ENCODE assay signal across 29 mouse cellular contexts in the genomic region with DNA sequence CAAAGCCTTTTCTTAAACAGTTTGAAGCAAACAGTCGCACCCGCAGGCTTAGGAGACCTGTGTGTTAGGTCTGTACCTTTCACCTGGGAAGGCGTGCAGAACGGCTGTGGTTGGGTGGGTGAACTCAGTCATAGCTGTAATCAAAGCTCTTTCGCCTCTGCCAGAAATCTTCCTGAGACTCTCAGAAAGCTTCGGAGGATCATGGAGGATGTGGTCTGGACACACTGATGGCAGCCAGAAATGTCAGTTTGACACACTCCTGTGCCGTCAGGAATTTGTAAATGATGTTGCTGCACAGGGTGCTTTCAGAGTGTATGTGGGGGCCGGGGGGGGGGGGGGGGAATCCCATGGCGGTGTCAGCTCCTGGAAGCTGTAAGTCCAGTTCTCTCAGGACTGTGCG. TPM values are rescaled to one million over a fixed set of nuclear protein-coding genes. Genes with fewer than 3 reads are reported as not detected.
DNase-seq lines count a peak whose midpoint lies in the region; ATAC-seq and TF ChIP-seq lines count a peak whose summit lies in the region.
"Had no signal": no experiment of that assay in that cellular context is flagged by ENCODE, and none has a peak within 500 bp of the region (broad histone marks: within the 10 kb centered on the region; RNA-seq: fewer than 3 reads in every experiment).

No protein-coding gene starts in this region.

- H3K4me2 ChIP-seq in intestine, embryonic 14.5 days (ENCODE audit: low read length), result peak overlapping the region; percentile 29; the same call in 1 of the 2 replicates
- no peak overlapping the region for H3K4me2 ChIP-seq in intestine, postnatal 0 days (replicated peaks; ENCODE audit: low read depth)
- no peak overlapping the region for H3K4me2 ChIP-seq in embryonic facial prominence, embryonic 13.5 days
- H3K4me2 ChIP-seq in embryonic facial prominence, embryonic 14.5 days (ENCODE audit: low read depth, low read length), result no peak overlapping the region
- no peak overlapping the region for H3K4me2 ChIP-seq in stomach, embryonic 15.5 days
- H3K4me2 ChIP-seq: forebrain, embryonic 12.5 days; hindbrain, embryonic 14.5 days; limb, embryonic 15.5 days; liver, embryonic 13.5 days had no signal

- H3K9me3 ChIP-seq in intestine, embryonic 14.5 days (ENCODE audit: control insufficient read depth, low read length), result no peaks in the 10 kb centered on the region
- no peaks in the 10 kb centered on the region for H3K9me3 ChIP-seq in intestine, postnatal 0 days (ENCODE audit: control insufficient read depth)
- H3K9me3 ChIP-seq in embryonic facial prominence, embryonic 13.5 days, result no peaks in the 10 kb centered on the region
- H3K9me3 ChIP-seq in embryonic facial prominence, embryonic 14.5 days (ENCODE audit: control insufficient read depth, low read length), result no peaks in the 10 kb centered on the region
- no peaks in the 10 kb centered on the region for H3K9me3 ChIP-seq in stomach, embryonic 15.5 days
- H3K9me3 ChIP-seq: forebrain, embryonic 12.5 days; limb, embryonic 10.5 days; limb, embryonic 15.5 days; liver, embryonic 13.5 days had no signal

- H3K36me3 ChIP-seq in intestine, embryonic 14.5 days (ENCODE audit: control insufficient read depth, insufficient read depth, low read length), result no peaks in the 10 kb centered on the region
- H3K36me3 ChIP-seq in intestine, postnatal 0 days (ENCODE audit: control insufficient read depth, insufficient read depth), result no peaks in the 10 kb centered on the region
- 0 out of 2 replicates have a peak, but pooled peaks cover 7% of the 10 kb centered on the region for H3K36me3 ChIP-seq in embryonic facial prominence, embryonic 13.5 days
- no peaks in the 10 kb centered on the region for H3K36me3 ChIP-seq in embryonic facial prominence, embryonic 14.5 days (ENCODE audit: control insufficient read depth, insufficient read depth, low read length)
- no peaks in the 10 kb centered on the region for H3K36me3 ChIP-seq in stomach, embryonic 15.5 days
- H3K36me3 ChIP-seq: forebrain, embryonic 12.5 days; limb, embryonic 10.5 days; limb, embryonic 15.5 days; liver, embryonic 13.5 days had no signal

- no peak overlapping the region for H3K9ac ChIP-seq in intestine, embryonic 14.5 days (ENCODE audit: low read length)
- H3K9ac ChIP-seq in intestine, postnatal 0 days (ENCODE audit: low read depth, low read length), result no peak overlapping the region
- H3K9ac ChIP-seq in embryonic facial prominence, embryonic 13.5 days, result no peak overlapping the region
- H3K9ac ChIP-seq in embryonic facial prominence, embryonic 14.5 days (ENCODE audit: low read depth, low read length), result no peak overlapping the region
- no peak overlapping the region for H3K9ac ChIP-seq in stomach, embryonic 15.5 days
- H3K9ac ChIP-seq: forebrain, embryonic 12.5 days; forebrain, postnatal 0 days; hindbrain, embryonic 14.5 days; limb, embryonic 15.5 days; liver, embryonic 13.5 days had no signal

- no peaks in the 10 kb centered on the region for H3K27me3 ChIP-seq in intestine, embryonic 14.5 days (replicated peaks; ENCODE audit: control insufficient read depth, insufficient read depth, low read length)
- no peaks in the 10 kb centered on the region for H3K27me3 ChIP-seq in intestine, postnatal 0 days (replicated peaks; ENCODE audit: control insufficient read depth, insufficient read depth, low read length)
- H3K27me3 ChIP-seq in embryonic facial prominence, embryonic 13.5 days, result no peaks in the 10 kb centered on the region
- H3K27me3 ChIP-seq in embryonic facial prominence, embryonic 14.5 days (replicated peaks; ENCODE audit: control insufficient read depth, insufficient read depth, low read length), result no peaks in the 10 kb centered on the region
- no peaks in the 10 kb centered on the region for H3K27me3 ChIP-seq in stomach, embryonic 15.5 days (replicated peaks)
- H3K27me3 ChIP-seq: forebrain, embryonic 12.5 days; limb, embryonic 15.5 days; liver, embryonic 13.5 days had no signal

- DNase-seq in intestine, embryonic 14.5 days (ENCODE audit: low spot score), result peak; percentile 62
- DNase-seq in embryonic facial prominence, embryonic 14.5 days (ENCODE audit: low spot score), result peak; percentile 55
- DNase-seq in gastrocnemius, postnatal 25 days, result no peak
- DNase-seq in lung, postnatal 25 days (ENCODE audit: low spot score), result no peak
- DNase-seq: adrenal gland, postnatal 25 days; B cell, adult 2 months; cerebellum, adult 11-12 months; cerebellum, postnatal 10 days; forebrain, postnatal 0 days; heart, postnatal 4 days; kidney, adult 9 months; kidney, postnatal 10 days; layer of hippocampus, postnatal 36 days; liver, embryonic 13.5 days; lung, adult 18-20 months; spleen, adult 18-20 months; thymus, postnatal 14 days had no signal

- H3K27ac ChIP-seq in intestine, embryonic 14.5 days (ENCODE audit: low read depth), result peak overlapping the region; percentile 43; the same call in 1 of the 2 replicates
- no peak overlapping the region for H3K27ac ChIP-seq in intestine, postnatal 0 days (ENCODE audit: low read depth, low read length)
- H3K27ac ChIP-seq in embryonic facial prominence, embryonic 13.5 days, result 0 out of 2 replicates have a peak overlapping the region, but pooled peaks have one; percentile 11
- H3K27ac ChIP-seq in embryonic facial prominence, embryonic 14.5 days (replicated peaks; ENCODE audit: low read depth, low read length), result no peak overlapping the region; the same call in 1 of the 2 replicates
- peak overlapping the region; percentile 52; the same call in 1 of the 2 replicates for H3K27ac ChIP-seq in stomach, embryonic 15.5 days
- H3K27ac ChIP-seq: forebrain, embryonic 12.5 days; hindbrain, embryonic 14.5 days; limb, embryonic 10.5 days; limb, embryonic 15.5 days; liver, embryonic 13.5 days; macrophage had no signal

- no peak for TF ChIP-seq CTCF in intestine, postnatal 0 days (IDR thresholded peaks at IDR 0.05; ENCODE audit: low read depth)

- no peak; the same call in 1 of the 2 replicates for ATAC-seq in intestine, embryonic 14.5 days (replicated peaks; ENCODE audit: low FRiP score, low TSS enrichment, low read depth)
- no peak for ATAC-seq in intestine, postnatal 0 days
- no peak for ATAC-seq in embryonic facial prominence, embryonic 13.5 days (ENCODE audit: insufficient number of reproducible peaks, insufficient read depth, low FRiP score, low TSS enrichment, low read depth)
- ATAC-seq in embryonic facial prominence, embryonic 14.5 days (ENCODE audit: low read depth), result peak; percentile 79
- peak; percentile 65 for ATAC-seq in stomach, embryonic 15.5 days (ENCODE audit: insufficient read depth, low FRiP score, low read depth)
- ATAC-seq: forebrain, postnatal 0 days; inflammation-experienced regulatory T-cells, adult 6 months; lung, postnatal 0 days had no signal

- H3K4me3 ChIP-seq in intestine, embryonic 14.5 days (ENCODE audit: low read depth, low read length), result no peak overlapping the region
- no peak overlapping the region for H3K4me3 ChIP-seq in intestine, postnatal 0 days (ENCODE audit: low read depth, low read length)
- no peak overlapping the region for H3K4me3 ChIP-seq in embryonic facial prominence, embryonic 13.5 days
- no peak overlapping the region for H3K4me3 ChIP-seq in embryonic facial prominence, embryonic 14.5 days (ENCODE audit: low read depth, low read length)
- H3K4me3 ChIP-seq in stomach, embryonic 15.5 days (replicated peaks), result no peak overlapping the region
- H3K4me3 ChIP-seq: erythroblast, embryonic 14.5 days; forebrain, embryonic 12.5 days; limb, embryonic 10.5 days; limb, embryonic 15.5 days; liver, embryonic 13.5 days had no signal

- 37% methylated on average over 10 of the region's 10 CpGs for WGBS in intestine, embryonic 14.5 days
- WGBS in intestine, postnatal 0 days, result 65% methylated on average over 10 of the region's 10 CpGs
- WGBS in embryonic facial prominence, embryonic 13.5 days, result 56% methylated on average over 10 of the region's 10 CpGs
- 51% methylated on average over 9 of the region's 10 CpGs for WGBS in embryonic facial prominence, embryonic 14.5 days
- 35% methylated on average over 10 of the region's 10 CpGs for WGBS in stomach, embryonic 15.5 days

- peaks cover 7% of the 10 kb centered on the region for H3K4me1 ChIP-seq in intestine, embryonic 14.5 days (replicated peaks; ENCODE audit: control insufficient read depth, insufficient read depth, low read length)
- no peaks in the 10 kb centered on the region for H3K4me1 ChIP-seq in intestine, postnatal 0 days (replicated peaks; ENCODE audit: control insufficient read depth, insufficient read depth, low read length)
- H3K4me1 ChIP-seq in embryonic facial prominence, embryonic 13.5 days, result peaks cover 10% of the 10 kb centered on the region; the same call in 1 of the 2 replicates
- H3K4me1 ChIP-seq in embryonic facial prominence, embryonic 14.5 days (ENCODE audit: control insufficient read depth, insufficient read depth, low read length), result peaks cover 5% of the 10 kb centered on the region; the same call in 1 of the 2 replicates
- peaks cover 3% of the 10 kb centered on the region; the same call in 1 of the 2 replicates for H3K4me1 ChIP-seq in stomach, embryonic 15.5 days
- H3K4me1 ChIP-seq: liver, embryonic 13.5 days had no signal

RNA-seq across cellular contexts. Expression of a gene that starts 24.5 kb away (rescaled TPM):
- polyA plus RNA-seq in intestine, embryonic 14.5 days (2014; fragmentation: Nextera tagmentation; extraction: Ambion mirVana), result 13.5 and 15.0 TPM in 2 replicates
- polyA plus RNA-seq in intestine, postnatal 0 days (2015; fragmentation: Nextera tagmentation; extraction: Ambion mirVana), result 3.0 and 3.1 TPM in 2 replicates
- polyA plus RNA-seq in embryonic facial prominence, embryonic 13.5 days (2015; fragmentation: Nextera tagmentation; extraction: Ambion mirVana), result 13.4 and 14.1 TPM in 2 replicates
- polyA plus RNA-seq in embryonic facial prominence, embryonic 14.5 days (2014; fragmentation: Nextera tagmentation; extraction: Ambion mirVana), result 9.9 and 12.8 TPM in 2 replicates
- polyA plus RNA-seq in stomach, embryonic 15.5 days (2015; fragmentation: Nextera tagmentation; extraction: Ambion mirVana), result 9.8 and 11.0 TPM in 2 replicates
- total RNA-seq in gastrocnemius, postnatal 25 days (2021), result 10 to 100 TPM in 1 of 2 experiments, 1 to 10 TPM in 1; 2.9 to 11.3 TPM
- total RNA-seq: megakaryocyte-erythroid progenitor cell, adult 5-6 weeks had no signal
- polyA plus RNA-seq: erythroblast, embryonic 14.5 days; macrophage had no signal

Comparison
In these comparisons a context has a peak if more than half of its experiments do, and no peak if none do; other contexts are left out.
1. ATAC-seq: peak in embryonic facial prominence, embryonic 14.5 days (single experiment) and stomach, embryonic 15.5 days (single experiment); none in intestine, embryonic 14.5 days (single experiment), intestine, postnatal 0 days (single experiment) and embryonic facial prominence, embryonic 13.5 days (single experiment).
2. H3K27ac ChIP-seq: peak in intestine, embryonic 14.5 days (single experiment), embryonic facial prominence, embryonic 13.5 days (single experiment) and stomach, embryonic 15.5 days (single experiment); none in intestine, postnatal 0 days (single experiment) and embryonic facial prominence, embryonic 14.5 days (single experiment).
3. DNase-seq: peak in intestine, embryonic 14.5 days (single experiment) and embryonic facial prominence, embryonic 14.5 days (single experiment); none in gastrocnemius, postnatal 25 days (single experiment) and lung, postnatal 25 days (single experiment).